In genomic region chr4:99193214-99193613, GRCm38 (mm10) we compare ENCODE assay signal across 8 mouse cellular contexts. TPM values are rescaled to one million over a fixed set of nuclear protein-coding genes. Genes with fewer than 3 reads are reported as not detected.
A peak's percentile ranks its signal among the peaks of the same experiment; 100 is the strongest.
DNase-seq lines count a peak whose midpoint lies in the region; ATAC-seq and TF ChIP-seq lines count a peak whose summit lies in the region.

No protein-coding gene starts in this region.

- H3K4me3 ChIP-seq in forebrain, embryonic 10.5 days, result peak overlapping the region; percentile 77
- no peak overlapping the region for H3K4me3 ChIP-seq in forebrain, embryonic 11.5 days (ENCODE audit: low read depth, low read length)
- peak overlapping the region; percentile 95 for H3K4me3 ChIP-seq in megakaryocyte, embryonic 14.5 days (replicated peaks)
- peak overlapping the region; percentile 77 for H3K4me3 ChIP-seq in liver, embryonic 11.5 days (ENCODE audit: low read depth, low read length)
- H3K4me3 ChIP-seq in stomach, postnatal 0 days (ENCODE audit: low read depth, low read length), result peak overlapping the region; percentile 80

- peaks cover 15% of the 10 kb centered on the region for H3K4me1 ChIP-seq in forebrain, embryonic 10.5 days
- no peaks in the 10 kb centered on the region for H3K4me1 ChIP-seq in forebrain, embryonic 11.5 days (replicated peaks; ENCODE audit: control insufficient read depth, insufficient read depth, low read length)
- H3K4me1 ChIP-seq in megakaryocyte, embryonic 14.5 days, result peaks cover 8% of the 10 kb centered on the region; the same call in 1 of the 2 replicates
- peaks cover 3% of the 10 kb centered on the region; the same call in 1 of the 2 replicates for H3K4me1 ChIP-seq in liver, embryonic 11.5 days (replicated peaks; ENCODE audit: control insufficient read depth, insufficient read depth, low read length)
- H3K4me1 ChIP-seq in stomach, postnatal 0 days (replicated peaks; ENCODE audit: control insufficient read depth, insufficient read depth), result no peaks in the 10 kb centered on the region

- WGBS in forebrain, embryonic 10.5 days, result 66% methylated on average over 6 of the region's 6 CpGs
- WGBS in forebrain, embryonic 11.5 days, result 60% methylated on average over 6 of the region's 6 CpGs
- 52% methylated on average over 6 of the region's 6 CpGs for WGBS in liver, embryonic 11.5 days
- 35% methylated on average over 6 of the region's 6 CpGs for WGBS in stomach, postnatal 0 days

- no peak for TF ChIP-seq EP300 in stomach, postnatal 0 days (optimal IDR thresholded peaks at IDR 0.05)

- H3K27ac ChIP-seq in forebrain, embryonic 10.5 days, result peak overlapping the region; percentile 97
- H3K27ac ChIP-seq in forebrain, embryonic 11.5 days (ENCODE audit: low read depth, low read length), result no peak overlapping the region
- no peak overlapping the region for H3K27ac ChIP-seq in liver, embryonic 11.5 days (ENCODE audit: low read depth, low read length)
- H3K27ac ChIP-seq in stomach, postnatal 0 days (replicated peaks), result no peak overlapping the region

- H3K27me3 ChIP-seq in forebrain, embryonic 10.5 days (ENCODE audit: poor library complexity, severe bottlenecking), result no peaks in the 10 kb centered on the region
- H3K27me3 ChIP-seq in forebrain, embryonic 11.5 days (ENCODE audit: control insufficient read depth, insufficient read depth, low read length), result no peaks in the 10 kb centered on the region
- no peaks in the 10 kb centered on the region for H3K27me3 ChIP-seq in megakaryocyte, embryonic 14.5 days (replicated peaks)
- H3K27me3 ChIP-seq in liver, embryonic 11.5 days (replicated peaks; ENCODE audit: control insufficient read depth, insufficient read depth, low read length), result no peaks in the 10 kb centered on the region
- no peaks in the 10 kb centered on the region for H3K27me3 ChIP-seq in stomach, postnatal 0 days (ENCODE audit: control insufficient read depth, insufficient read depth, low read length)

- ATAC-seq in forebrain, embryonic 11.5 days (replicated peaks; ENCODE audit: low FRiP score), result no peak
- no peak for ATAC-seq in megakaryocyte, adult 5-6 weeks (ENCODE audit: poor library complexity, severe bottlenecking)
- no peak for ATAC-seq in liver, embryonic 11.5 days (replicated peaks; ENCODE audit: low FRiP score)
- ATAC-seq in stomach, postnatal 0 days (ENCODE audit: low FRiP score, low TSS enrichment), result no peak

- DNase-seq in forebrain, embryonic 10.5 days (ENCODE audit: extremely low spot score, low spot score), result no peak
- DNase-seq in forebrain, embryonic 11.5 days (ENCODE audit: low spot score), result no peak
- no peak for DNase-seq in liver, embryonic 11.5 days (ENCODE audit: low spot score)
- no peak for DNase-seq in stomach, postnatal 0 days (ENCODE audit: low spot score)
- DNase-seq in layer of hippocampus, postnatal 14 days (ENCODE audit: low spot score in 2 of 2), result no peak
- no peak for DNase-seq in natural killer cell, adult 2 months (ENCODE audit: low spot score in 2 of 2)

- TF ChIP-seq CTCF in stomach, postnatal 0 days (IDR thresholded peaks at IDR 0.05; ENCODE audit: low read depth), result peak; percentile 21

- H3K36me3 ChIP-seq in forebrain, embryonic 10.5 days (replicated peaks), result no peaks in the 10 kb centered on the region
- no peaks in the 10 kb centered on the region for H3K36me3 ChIP-seq in forebrain, embryonic 11.5 days (ENCODE audit: control insufficient read depth, insufficient read depth, low read length)
- H3K36me3 ChIP-seq in megakaryocyte, embryonic 14.5 days (replicated peaks; ENCODE audit: low read length), result peaks cover 3% of the 10 kb centered on the region
- H3K36me3 ChIP-seq in liver, embryonic 11.5 days (ENCODE audit: control insufficient read depth, insufficient read depth, low read length), result no peaks in the 10 kb centered on the region
- H3K36me3 ChIP-seq in stomach, postnatal 0 days (ENCODE audit: control insufficient read depth, insufficient read depth, low read length), result no peaks in the 10 kb centered on the region

- no peak overlapping the region for H3K9ac ChIP-seq in forebrain, embryonic 11.5 days (ENCODE audit: low read length)
- H3K9ac ChIP-seq in liver, embryonic 11.5 days (ENCODE audit: low read depth, low read length), result no peak overlapping the region; the same call in 1 of the 2 replicates
- H3K9ac ChIP-seq in stomach, postnatal 0 days (ENCODE audit: low read length), result no peak overlapping the region

- no peak overlapping the region for H3K4me2 ChIP-seq in forebrain, embryonic 11.5 days (ENCODE audit: low read depth, low read length, severe bottlenecking)
- H3K4me2 ChIP-seq in liver, embryonic 11.5 days, result peak overlapping the region; percentile 74
- H3K4me2 ChIP-seq in stomach, postnatal 0 days (replicated peaks; ENCODE audit: low read depth), result peak overlapping the region; percentile 63

- peaks cover 3% of the 10 kb centered on the region; the same call in 1 of the 2 replicates for H3K9me3 ChIP-seq in forebrain, embryonic 10.5 days
- no peaks in the 10 kb centered on the region for H3K9me3 ChIP-seq in forebrain, embryonic 11.5 days (ENCODE audit: control insufficient read depth, low read length)
- H3K9me3 ChIP-seq in megakaryocyte, embryonic 14.5 days, result peaks cover 8% of the 10 kb centered on the region
- no peaks in the 10 kb centered on the region for H3K9me3 ChIP-seq in liver, embryonic 11.5 days (ENCODE audit: control insufficient read depth, low read length)
- H3K9me3 ChIP-seq in stomach, postnatal 0 days (ENCODE audit: control insufficient read depth, low read length), result no peaks in the 10 kb centered on the region

RNA-seq across cellular contexts. Expression of gene Atg4c, which starts 0.5 kb away (rescaled TPM):
- polyA plus RNA-seq in forebrain, embryonic 10.5 days (2016; fragmentation: Nextera tagmentation; extraction: Ambion mirVana), result 12.6 and 14.2 TPM in 2 replicates
- polyA plus RNA-seq in forebrain, embryonic 11.5 days (2014; fragmentation: Nextera tagmentation; extraction: Ambion mirVana), result 12.0 and 12.6 TPM in 2 replicates
- 0.06 TPM in 1 of 2 replicates, not detected in the other for polyA plus RNA-seq in megakaryocyte, embryonic 14.5 days (2012; ENCODE audit: insufficient read depth, low replicate concordance)
- total RNA-seq in megakaryocyte, adult 5-6 weeks (2015), result 42.2 and 54.4 TPM in 2 replicates
- 16.2 and 20.2 TPM in 2 replicates for total RNA-seq in megakaryocyte, adult 5-6 weeks (2017)
- 8.7 and 11.7 TPM in 2 replicates for polyA plus RNA-seq in liver, embryonic 11.5 days (2014; fragmentation: Nextera tagmentation; extraction: Ambion mirVana)
- polyA plus RNA-seq in stomach, postnatal 0 days (2015; fragmentation: Nextera tagmentation; extraction: Ambion mirVana), result 7.3 and 7.5 TPM in 2 replicates
- total RNA-seq in layer of hippocampus, postnatal 14 days (2021), result 10 to 100 TPM; 29.5 to 36.4 TPM
